Mouse (Mus musculus) megakaryocyte, embryonic 14.5 days (primary cell): ENCODE measurements around the gene Ccl2. TPM values are rescaled to one million over a fixed set of nuclear protein-coding genes. Genes with fewer than 3 reads are reported as not detected.

Experiments used
- H3K27me3 ChIP-seq: replicated peaks from 2 replicates; pipeline ENCODE3; 2012; ENCODE audit warnings: inconsistent platforms
- H3K36me3 ChIP-seq: replicated peaks from 2 replicates; pipeline ENCODE3; 2012; ENCODE audit warnings: low read length, inconsistent platforms, mixed read lengths
- H3K4me1 ChIP-seq: 2 replicates; pipeline ENCODE4 v1.6.1; 2012; ENCODE audit warnings: inconsistent platforms
- H3K4me3 ChIP-seq: replicated peaks from 2 replicates; pipeline ENCODE3; 2012; ENCODE audit warnings: moderate library complexity, mild to moderate bottlenecking, inconsistent platforms
- H3K9me3 ChIP-seq: 2 replicates; pipeline ENCODE4 v1.6.1; 2012; ENCODE audit warnings: inconsistent platforms
- FLI1 ChIP-seq: IDR thresholded peaks from 2 replicates; pipeline ENCODE4 v1.6.1; 2012; ENCODE audit warnings: low read length, inconsistent platforms, mixed read lengths
- GATA1 ChIP-seq: IDR thresholded peaks from 3 replicates; pipeline ENCODE4 v1.6.1; 2012; ENCODE audit warnings: mixed read lengths, low read length, inconsistent platforms, borderline replicate concordance
- polyA plus RNA-seq: library from polyadenylated mRNA; stranded (reverse); fragments of >175 nt; gene quantifications from 2 replicates; pipeline ENCODE4 v1.2.3, GENCODE M21; 2012; ENCODE audit warnings: low replicate concordance; ENCODE audit not compliant: insufficient read depth

The Ccl2 gene
- polyA plus RNA-seq = 2.4 TPM in 1 of 2 replicates, not detected in the other

- Histone ChIP-seq H3K9me3 (no peaks in the 10 kb centered on the region), H3K36me3 (no peaks in the 10 kb centered on the region), H3K27me3 (peaks cover 2% of the 10 kb centered on the region), H3K4me1 (no peaks in the 10 kb centered on the region), H3K4me3 (no peak within 1 kb of the TSS)
- no peak for TF ChIP-seq GATA1
- TF ChIP-seq FLI1 = no peak
Observed at GRCm38 (mm10) chr11:82035356-82035755, at the start of gene Ccl2. Gene Ccl2, plus strand, starts transcription at chr11:82035571.

GRCm38 (mm10) chr11:81996172-81996841 lies 39.1 kb upstream of the Ccl2 start:
- H3K27me3 ChIP-seq = peaks cover 12% of the 10 kb centered on the region
- TF ChIP-seq FLI1 = no peak
- TF ChIP-seq GATA1 = no peak
- H3K36me3 ChIP-seq = no peaks in the 10 kb centered on the region
- H3K4me3 ChIP-seq = no peak overlapping the region
- H3K4me1 ChIP-seq = no peaks in the 10 kb centered on the region
- H3K9me3 ChIP-seq = peaks cover 8% of the 10 kb centered on the region

- no peaks in the 10 kb centered on the region for H3K36me3 ChIP-seq
- H3K9me3 ChIP-seq = peaks cover 8% of the 10 kb centered on the region
- peaks cover 12% of the 10 kb centered on the region for H3K27me3 ChIP-seq
- TF ChIP-seq FLI1 (no peak), GATA1 (no peak)
- H3K4me1 ChIP-seq = no peaks in the 10 kb centered on the region
- H3K4me3 ChIP-seq = no peak overlapping the region
Observed at GRCm38 (mm10) chr11:81997085-81997484, 38.3 kb upstream of the Ccl2 start.

- no peaks in the 10 kb centered on the region for H3K36me3 ChIP-seq
- H3K9me3 ChIP-seq = peaks cover 8% of the 10 kb centered on the region
- H3K27me3 ChIP-seq = peaks cover 12% of the 10 kb centered on the region
- H3K4me3 ChIP-seq = no peak overlapping the region
- H3K4me1 ChIP-seq = no peaks in the 10 kb centered on the region
- TF ChIP-seq FLI1 = no peak
- TF ChIP-seq GATA1 = no peak
Observed at GRCm38 (mm10) chr11:81998646-81999045, 36.7 kb upstream of the Ccl2 start.

DNA sequence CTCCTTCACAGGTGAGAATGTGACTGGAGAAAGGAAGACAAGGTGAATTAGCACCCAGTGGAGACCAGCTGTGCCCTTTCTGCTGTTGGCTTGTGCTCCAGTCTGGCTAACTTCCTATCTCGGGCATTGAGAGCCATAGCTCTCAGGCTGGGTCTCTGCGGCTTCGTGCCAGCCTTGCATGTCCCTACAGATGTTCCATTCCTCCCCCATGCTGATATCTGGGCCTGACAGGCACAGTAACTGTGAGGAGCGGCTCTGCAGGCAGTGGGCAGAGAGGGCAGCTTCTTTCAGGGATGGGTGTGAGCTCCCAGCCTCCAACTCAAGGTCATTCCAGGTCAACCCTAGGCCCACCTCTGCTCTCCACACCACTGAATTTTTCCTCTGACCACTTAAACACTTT lies 35.9 kb upstream of the Ccl2 start:
- no peak overlapping the region for H3K4me3 ChIP-seq
- peaks cover 12% of the 10 kb centered on the region for H3K27me3 ChIP-seq
- H3K36me3 ChIP-seq = no peaks in the 10 kb centered on the region
- peaks cover under 1% of the 10 kb centered on the region; the same call in 1 of the 2 replicates for H3K9me3 ChIP-seq
- no peak for TF ChIP-seq FLI1
- no peaks in the 10 kb centered on the region for H3K4me1 ChIP-seq

- no peaks in the 10 kb centered on the region for H3K4me1 ChIP-seq
Observed at GRCm38 (mm10) chr11:82000581-82000980, 34.8 kb upstream of the Ccl2 start.

GRCm38 (mm10) chr11:82004810-82005209 lies 30.6 kb upstream of the Ccl2 start:
- Histone ChIP-seq H3K27me3 (peaks cover 13% of the 10 kb centered on the region), H3K36me3 (no peaks in the 10 kb centered on the region), H3K9me3 (no peaks in the 10 kb centered on the region), H3K4me3 (no peak overlapping the region), H3K4me1 (peaks cover 11% of the 10 kb centered on the region)
- TF ChIP-seq GATA1 = no peak
- TF ChIP-seq FLI1 = no peak

More at GRCm38 (mm10) chr11:82000581-82000980, 34.8 kb upstream of the Ccl2 start:
- Histone ChIP-seq H3K9me3 (no peaks in the 10 kb centered on the region), H3K36me3 (no peaks in the 10 kb centered on the region), H3K4me3 (no peak overlapping the region), H3K27me3 (peaks cover 14% of the 10 kb centered on the region)
- TF ChIP-seq GATA1 (no peak), FLI1 (no peak)

DNA sequence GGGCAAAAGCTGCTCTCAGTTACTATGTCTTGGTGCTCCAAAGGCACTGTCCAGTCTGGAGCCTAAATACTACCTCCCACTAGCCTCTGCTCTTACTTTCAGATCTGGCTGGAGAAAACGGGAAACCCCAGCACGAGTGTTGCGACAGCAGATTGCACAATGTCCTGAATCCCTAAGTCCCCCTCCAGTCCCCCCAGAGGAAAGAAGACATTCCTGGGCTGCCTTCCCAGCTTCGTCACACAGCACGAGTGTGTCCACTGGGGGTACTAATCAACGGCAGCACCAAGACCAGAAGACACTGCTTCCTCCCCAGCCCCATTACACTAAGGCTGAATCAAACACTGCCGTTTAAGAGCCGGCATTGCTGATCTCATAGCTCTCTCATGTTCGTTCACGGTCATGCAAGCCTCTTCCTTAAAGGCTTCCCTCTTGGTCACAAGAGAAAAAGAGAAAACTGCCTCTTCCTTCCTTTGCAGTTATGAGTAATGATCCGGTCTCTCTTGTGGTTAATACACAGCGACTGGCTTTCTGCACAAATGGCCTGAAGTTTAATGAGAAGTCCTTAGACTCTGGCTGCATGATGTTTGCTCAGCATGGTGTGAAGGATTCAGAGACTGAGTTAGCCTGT lies 28.5 kb upstream of the Ccl2 start:
- Histone ChIP-seq H3K9me3 (no peaks in the 10 kb centered on the region), H3K4me3 (peak overlapping the region; percentile 79)

DNA sequence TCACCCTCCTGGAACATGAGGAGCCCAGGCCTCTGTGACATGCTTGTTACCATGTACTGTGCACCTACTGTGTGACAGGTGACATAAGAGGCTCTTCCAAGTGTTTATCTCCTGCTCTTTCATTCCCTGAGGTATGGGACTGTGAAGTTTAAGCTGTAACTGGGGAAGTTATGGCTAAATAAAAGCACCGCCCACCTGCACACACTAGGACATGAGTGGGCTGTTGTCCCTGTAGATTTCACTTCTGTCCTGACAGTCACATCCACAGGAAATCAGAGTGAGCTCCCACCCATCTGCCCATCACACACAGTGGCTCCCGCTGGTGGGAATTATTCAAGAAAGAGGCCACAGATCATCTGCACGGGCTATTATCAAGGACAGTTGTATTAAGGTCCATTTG lies 25.3 kb upstream of the Ccl2 start:
- no peak overlapping the region for H3K4me3 ChIP-seq
- H3K4me1 ChIP-seq = peaks cover 11% of the 10 kb centered on the region
- no peak for TF ChIP-seq FLI1
- no peak for TF ChIP-seq GATA1
- peaks cover 9% of the 10 kb centered on the region for H3K27me3 ChIP-seq
- H3K36me3 ChIP-seq = no peaks in the 10 kb centered on the region
- 0 out of 2 replicates have a peak, but pooled peaks cover 4% of the 10 kb centered on the region for H3K9me3 ChIP-seq

More for the DNA sequence above, 28.5 kb upstream of the Ccl2 start:
- H3K4me1 ChIP-seq = peaks cover 11% of the 10 kb centered on the region
- peaks cover 12% of the 10 kb centered on the region for H3K27me3 ChIP-seq
- no peak for TF ChIP-seq GATA1
- no peak for TF ChIP-seq FLI1
- no peaks in the 10 kb centered on the region for H3K36me3 ChIP-seq
